Mouse (Mus musculus) spleen, embryonic (tissue): ENCODE results near the gene Eid1.

Source experiments
- CTCF ChIA-PET: fragments of 350-600 bp; sonication (Branson Sonifier 250); formaldehyde crosslinking; loops from one replicate; lab custom pipeline; 2022; lab: Charles Lee

The Eid1 gene

GRCm38 (mm10) chr2:125667721-125668120 lies 5.2 kb upstream of the Eid1 start:
- CTCF ChIA-PET: no interaction called here

- CTCF ChIA-PET: interaction anchor here (0.7 kb wide), 1 partner anchor 830 kb away, joined by 3 read pairs; the partner anchor contains the start of gene Atp8b4
Measured at GRCm38 (mm10) chr2:125670846-125671245, 2.0 kb upstream of the Eid1 start.

DNA sequence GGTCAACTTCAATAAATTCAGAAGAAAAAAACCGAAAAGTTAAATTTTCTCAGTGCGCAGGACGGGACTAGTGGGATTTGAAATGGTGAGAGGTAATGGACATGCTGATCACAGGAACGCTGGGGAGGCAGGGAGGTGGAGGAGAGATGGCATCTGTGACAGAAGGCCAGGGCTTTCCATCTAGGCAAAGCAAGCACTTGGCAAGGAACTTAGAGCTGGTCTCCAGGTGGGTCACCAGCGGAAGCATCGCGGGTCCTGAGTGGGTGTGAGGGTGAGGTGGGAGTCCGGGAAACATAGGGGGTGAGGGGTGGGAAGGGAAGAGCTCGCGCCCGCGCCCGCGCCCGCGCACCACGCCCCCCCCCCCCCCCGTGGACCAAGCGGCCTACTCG lies 333 bp upstream of the Eid1 start:
- CTCF ChIA-PET: interaction anchor here (0.6 to 0.7 kb wide), 3 partner anchors 49 to 145 kb away, joined by 3 to 5 read pairs (median 3); no protein-coding TSS in a partner anchor

DNA sequence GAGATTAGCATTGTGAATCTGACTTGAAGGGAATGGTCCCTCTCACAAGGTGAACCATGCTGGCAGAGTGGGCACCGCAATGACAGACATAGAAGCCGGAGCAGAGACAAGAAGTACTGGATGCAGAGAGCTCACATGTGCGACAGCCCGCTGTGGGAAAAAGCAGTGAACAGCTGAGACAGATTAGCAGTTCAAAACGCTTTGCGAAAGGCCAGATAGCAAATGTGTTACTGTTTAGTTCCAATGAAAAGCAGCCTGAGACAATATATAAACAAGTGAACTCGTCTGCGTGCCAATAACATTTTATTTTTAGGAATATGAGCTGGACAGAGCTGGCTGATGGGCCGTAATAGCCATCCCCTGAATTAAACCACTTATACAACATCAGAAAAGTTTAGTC lies 8.9 kb downstream of the Eid1 start:
- CTCF ChIA-PET: interaction anchor here (0.5 kb wide), 1 partner anchor 21 kb away, joined by 5 read pairs; no protein-coding TSS in a partner anchor

- CTCF ChIA-PET: no interaction called here
Measured at GRCm38 (mm10) chr2:125683895-125684294, 11.0 kb downstream of the Eid1 start.

- CTCF ChIA-PET: no interaction called here
Measured at GRCm38 (mm10) chr2:125684559-125685440, 11.9 kb downstream of the Eid1 start.

GRCm38 (mm10) chr2:125685441-125686150 lies 12.7 kb downstream of the Eid1 start:
- CTCF ChIA-PET: no interaction called here

- CTCF ChIA-PET: interaction anchor here (0.6 kb wide), 1 partner anchor 234 kb away, joined by 21 read pairs; no protein-coding TSS in a partner anchor
Measured at GRCm38 (mm10) chr2:125692010-125692409, 19.1 kb downstream of the Eid1 start.

DNA sequence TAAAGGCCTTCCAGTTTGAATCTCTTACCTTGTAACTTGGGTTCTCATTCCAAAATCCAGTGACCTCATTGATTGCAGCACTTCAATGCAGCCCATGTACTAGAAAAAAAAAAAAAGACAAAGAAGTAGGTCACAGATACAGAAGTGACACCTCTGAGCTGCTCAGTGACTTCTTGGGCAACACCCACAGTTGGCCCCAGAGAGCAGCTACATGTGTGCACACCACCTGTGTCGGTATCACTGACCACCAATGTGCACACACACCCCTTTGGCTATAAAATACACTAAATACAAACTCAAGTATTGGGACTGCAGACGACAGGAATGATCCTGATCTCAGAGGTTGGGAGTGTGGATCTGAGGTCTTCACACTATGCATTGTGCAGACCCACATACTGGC lies 21.9 kb downstream of the Eid1 start:
- CTCF ChIA-PET: no interaction called here

GRCm38 (mm10) chr2:125696219-125696618 lies 23.3 kb downstream of the Eid1 start:
- CTCF ChIA-PET: no interaction called here

DNA sequence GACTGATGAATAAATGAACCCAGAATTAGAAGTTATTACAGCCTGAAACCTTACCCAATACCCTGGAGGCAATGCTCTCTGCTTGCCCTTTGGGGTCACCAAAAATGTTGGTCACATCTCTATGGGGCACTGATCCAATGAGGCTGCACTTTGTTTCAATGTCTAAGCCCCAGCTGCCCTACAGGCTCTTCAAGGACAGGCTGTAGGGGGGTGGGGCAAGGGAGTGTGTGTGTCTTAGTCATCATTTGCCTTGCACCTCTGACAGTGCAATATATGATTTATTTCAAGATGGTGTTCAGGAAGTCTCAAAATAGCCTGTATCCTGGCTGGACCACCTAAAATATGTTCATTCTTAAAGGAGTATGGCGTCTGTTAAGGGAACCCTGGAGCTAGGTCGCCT lies 28.7 kb downstream of the Eid1 start:
- CTCF ChIA-PET: no interaction called here

GRCm38 (mm10) chr2:125702851-125703250 lies 30.0 kb downstream of the Eid1 start:
- CTCF ChIA-PET: interaction anchor here (0.6 kb wide), 1 partner anchor 21 kb away, joined by 5 read pairs; no protein-coding TSS in a partner anchor

GRCm38 (mm10) chr2:125704907-125705631 lies 32.2 kb downstream of the Eid1 start:
- CTCF ChIA-PET: no interaction called here

GRCm38 (mm10) chr2:125706510-125706921 lies 33.6 kb downstream of the Eid1 start:
- CTCF ChIA-PET: no interaction called here

- CTCF ChIA-PET: no interaction called here
Measured at GRCm38 (mm10) chr2:125716599-125716998, 43.7 kb downstream of the Eid1 start.

GRCm38 (mm10) chr2:125723086-125723407 lies 50.2 kb downstream of the Eid1 start:
- CTCF ChIA-PET: no interaction called here

DNA sequence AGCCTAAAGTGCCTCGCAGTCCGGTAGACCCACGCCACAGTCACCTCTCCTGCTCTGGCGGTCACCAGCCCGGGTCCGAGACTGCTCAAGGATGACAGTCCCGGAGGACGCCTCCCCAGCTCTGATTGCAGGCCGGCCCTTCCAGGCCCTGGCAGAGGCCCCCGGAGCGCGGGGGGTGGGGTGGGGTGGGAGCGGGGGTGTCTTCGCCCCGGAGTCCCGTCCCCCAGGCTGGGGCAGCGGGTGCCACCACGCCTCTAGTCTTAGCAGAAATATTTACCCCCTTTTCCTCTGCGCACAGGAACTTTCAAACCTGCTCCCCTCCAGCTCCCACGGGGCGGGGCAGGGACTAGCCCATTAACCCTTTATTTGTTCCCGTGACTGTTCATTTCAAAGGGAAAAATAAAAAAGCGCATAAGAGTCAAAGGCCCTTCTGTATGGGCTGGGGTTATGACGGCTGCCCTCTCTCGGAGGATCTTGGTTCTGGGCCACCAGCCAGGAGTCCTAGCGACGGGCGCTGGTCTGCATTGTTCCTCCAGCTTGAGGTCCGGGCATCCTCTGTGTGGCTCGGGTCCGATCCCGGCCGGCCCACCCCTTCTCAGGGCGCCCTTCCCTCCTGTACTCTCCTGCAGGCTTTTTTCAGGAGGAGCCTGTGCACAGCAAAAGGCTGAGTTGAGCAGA lies 50.7 kb downstream of the Eid1 start:
- CTCF ChIA-PET: interaction anchor here (0.5 to 1.2 kb wide), 2 partner anchors 15 to 163 kb away, joined by 5 to 7 read pairs; no protein-coding TSS in a partner anchor

DNA sequence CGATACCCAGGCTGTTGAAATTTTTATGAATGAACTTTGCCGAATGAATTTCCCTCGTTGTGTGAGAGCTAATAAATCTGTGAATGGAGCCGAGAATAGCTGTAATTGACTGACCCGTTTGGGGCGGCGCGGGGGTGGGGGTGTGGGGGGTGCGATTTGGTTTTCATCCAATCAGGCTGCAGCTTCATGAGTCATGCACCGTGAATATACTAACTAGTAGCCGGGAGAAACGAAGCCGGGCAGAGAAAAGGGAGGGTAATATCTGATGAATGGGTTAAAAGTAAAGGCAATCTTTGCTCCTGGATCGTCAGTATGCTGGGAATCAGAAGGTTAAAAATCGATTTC lies 51.2 kb downstream of the Eid1 start, which contains the start of gene Shc4:
Gene Shc4, minus strand, starts transcription at position 63 of the 345 bp plus-strand sequence.
- CTCF ChIA-PET: interaction anchor here (0.5 to 1.2 kb wide), 2 partner anchors 16 to 162 kb away, joined by 5 to 7 read pairs; no protein-coding TSS in a partner anchor
